Mouse (Mus musculus): ENCODE data around the gene Ihh.

- TF ChIP-seq FLI1 (IDR thresholded peaks at IDR 0.05; ENCODE audit: low read length) (no peak), GATA1 (IDR thresholded peaks at IDR 0.05; ENCODE audit: borderline replicate concordance, low read length) (no peak)
These were observed 9.7 kb downstream of the Ihh start for GRCm38 (mm10) chr1:74941651-74942360.
